Mouse (Mus musculus) spleen, postnatal 14 days (tissue): Measurements from ENCODE around the gene Rpn1.
"Not testable (repeated sequence)": the region's sequence is repeated elsewhere in the genome, so short reads cannot be mapped to it uniquely, and the experiment has no call there.

Experiments
- DNase-seq, 2 experiments: peaks; one replicate each; pipeline ENCODE4 v3.0.0; 2021 to 2022; ENCODE audit warnings: low spot score in 2 of 2

Gene Rpn1

DNA sequence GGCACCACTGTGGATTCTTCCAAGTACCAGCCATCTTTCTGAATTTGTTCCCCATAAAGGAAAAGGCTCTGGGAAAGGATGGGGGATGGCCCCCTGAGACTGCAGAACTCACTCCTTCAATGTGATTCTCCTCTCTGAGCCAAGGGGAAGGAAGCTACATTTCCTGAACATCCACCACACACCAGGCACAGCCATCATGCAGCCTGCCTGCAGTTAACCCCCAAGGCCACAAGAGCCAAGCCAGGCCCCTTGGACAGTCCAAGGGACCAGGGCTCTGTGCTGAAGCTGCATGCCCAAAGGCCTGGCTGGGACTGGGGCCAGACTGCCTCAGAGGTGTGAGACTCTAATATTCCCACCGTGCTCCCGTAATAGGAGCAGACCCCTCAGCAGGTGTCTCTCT, 37.5 kb downstream of the Rpn1 start:
- DNase-seq: no peak

DNA sequence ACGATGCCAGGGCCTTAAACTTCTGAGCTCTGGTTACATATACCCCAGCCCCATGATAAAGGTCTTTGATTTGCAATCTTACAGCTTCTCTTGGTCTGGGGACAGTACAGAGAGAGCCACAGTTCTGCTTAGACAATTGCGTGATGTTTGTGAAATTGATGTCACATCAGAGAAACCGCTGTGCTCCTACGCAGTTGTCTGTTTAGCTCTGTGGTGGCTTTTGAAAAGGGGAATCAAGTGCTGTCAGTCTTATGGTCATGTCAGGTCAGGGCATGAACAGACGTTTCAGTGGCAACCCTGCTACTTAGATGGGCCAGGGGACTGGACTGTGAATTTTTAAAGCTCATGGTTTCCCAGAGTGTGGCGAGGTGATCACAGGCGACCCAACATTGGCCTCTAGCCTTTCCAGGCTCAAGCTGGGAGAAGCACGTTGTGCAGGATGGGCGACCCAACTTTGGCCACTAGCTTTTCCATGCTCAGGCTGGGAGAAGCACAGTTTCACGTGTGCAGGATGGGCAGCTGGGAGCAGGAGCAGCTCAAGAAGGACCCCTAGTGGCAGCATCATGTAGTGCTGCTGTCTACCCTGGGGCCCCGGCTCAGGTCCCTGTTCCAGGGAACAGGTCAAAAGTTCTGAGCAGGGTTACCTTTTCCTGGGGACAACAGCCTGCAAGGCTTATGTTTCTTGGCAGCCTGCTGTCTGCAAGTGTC, 39.0 kb downstream of the Rpn1 start:
- DNase-seq: peak in 1 of 2 experiments; percentile 20

DNA sequence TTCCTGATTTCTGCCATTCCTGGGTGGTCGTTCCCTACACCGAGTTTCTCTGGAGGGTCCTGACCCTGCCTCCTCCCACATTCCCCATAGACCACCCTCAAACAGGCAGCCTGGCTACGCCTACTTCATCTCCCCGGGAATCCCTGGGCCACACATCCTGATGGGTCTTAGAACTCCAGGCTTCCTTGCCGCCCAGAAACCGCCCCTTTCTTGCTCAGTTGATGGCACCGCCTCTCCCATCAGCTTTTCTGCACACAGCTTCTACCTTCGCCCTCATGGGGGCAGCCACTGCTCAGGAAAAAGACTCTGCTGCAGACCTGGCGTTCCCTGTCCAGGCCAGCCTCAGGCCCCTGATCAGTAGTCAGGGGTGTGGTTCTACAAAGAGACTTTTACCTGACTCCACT, 39.6 kb downstream of the Rpn1 start:
- DNase-seq: no peak

DNA sequence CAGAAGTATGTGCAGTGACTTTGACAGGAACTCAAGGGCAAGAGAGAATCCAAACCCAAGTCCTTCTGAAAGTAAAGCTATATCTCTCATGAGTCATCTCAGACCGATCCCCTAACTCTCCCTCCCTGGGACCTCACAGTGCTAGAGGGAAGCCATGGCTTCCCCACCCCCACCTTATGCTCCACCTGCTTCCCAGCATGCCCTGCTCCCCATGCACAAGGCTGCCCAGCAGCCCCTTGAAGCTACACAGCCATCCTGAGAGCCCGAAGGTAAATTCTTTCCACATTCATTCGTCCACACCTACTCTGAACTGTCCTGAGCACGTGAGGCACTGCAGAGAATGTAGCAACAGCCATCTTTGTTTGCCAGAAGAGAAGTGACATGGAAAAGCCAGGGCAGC, 40.3 kb downstream of the Rpn1 start:
- no peak for DNase-seq

DNA sequence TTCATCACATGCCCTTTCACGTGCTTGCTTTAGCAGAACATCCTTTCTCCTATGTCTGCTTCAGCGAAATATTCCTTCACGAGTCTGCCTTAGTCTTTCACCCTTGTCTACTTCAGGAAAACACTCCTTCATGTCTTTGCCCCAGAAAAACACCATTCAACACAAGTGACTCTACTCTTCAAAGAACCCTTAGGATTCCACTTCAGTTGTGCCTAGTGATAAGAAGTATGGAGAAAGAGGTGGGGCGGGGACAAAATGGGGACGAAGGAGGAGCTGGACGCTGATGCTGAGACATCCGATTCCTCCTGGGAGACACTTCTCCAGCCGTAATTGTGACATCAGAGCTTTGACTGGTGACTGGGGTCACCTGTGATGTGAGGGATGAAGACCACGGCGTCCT, 41.5 kb downstream of the Rpn1 start:
- not testable (repeated sequence) for DNase-seq

DNA sequence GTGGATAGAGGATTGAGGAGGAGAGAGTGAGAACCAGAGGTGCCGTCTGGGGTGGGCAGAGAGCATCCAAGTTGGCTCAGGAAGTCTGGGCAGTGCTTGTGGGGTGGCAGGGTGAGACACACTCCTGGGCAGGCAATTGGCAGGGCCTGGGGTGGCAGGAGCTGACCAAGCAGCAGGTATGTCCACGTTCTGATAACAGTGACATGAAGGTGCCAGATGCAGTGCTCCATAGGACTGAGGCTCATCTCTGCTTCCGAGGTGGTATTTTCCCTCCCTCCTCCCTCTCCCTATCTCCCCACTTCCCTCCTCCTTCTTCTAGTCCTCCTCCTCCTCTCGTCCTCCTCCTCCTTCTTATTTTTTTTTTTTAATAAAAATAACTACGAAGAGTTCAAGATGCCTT, 47.2 kb downstream of the Rpn1 start:
- DNase-seq: no peak

DNA sequence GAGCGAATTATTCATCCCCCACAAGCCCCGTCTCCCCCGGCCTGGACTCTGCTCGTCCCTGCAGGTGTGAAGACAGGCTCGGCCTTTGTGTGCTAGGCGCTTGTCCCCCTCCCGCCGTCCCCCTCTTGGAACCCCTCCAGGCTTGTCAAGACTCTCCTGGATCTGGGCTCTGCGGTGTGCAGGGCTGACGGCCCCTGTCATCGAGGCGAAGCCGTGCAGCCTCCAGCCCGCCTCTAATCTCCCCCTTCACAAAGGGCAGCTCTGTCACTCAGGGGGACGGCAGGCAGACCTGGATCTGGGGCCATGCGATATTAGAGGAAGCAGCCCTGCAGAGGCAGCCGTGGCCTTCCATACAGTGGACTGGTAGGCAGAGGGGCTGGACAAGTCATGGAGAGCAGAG, 47.8 kb downstream of the Rpn1 start:
- no peak for DNase-seq

DNA sequence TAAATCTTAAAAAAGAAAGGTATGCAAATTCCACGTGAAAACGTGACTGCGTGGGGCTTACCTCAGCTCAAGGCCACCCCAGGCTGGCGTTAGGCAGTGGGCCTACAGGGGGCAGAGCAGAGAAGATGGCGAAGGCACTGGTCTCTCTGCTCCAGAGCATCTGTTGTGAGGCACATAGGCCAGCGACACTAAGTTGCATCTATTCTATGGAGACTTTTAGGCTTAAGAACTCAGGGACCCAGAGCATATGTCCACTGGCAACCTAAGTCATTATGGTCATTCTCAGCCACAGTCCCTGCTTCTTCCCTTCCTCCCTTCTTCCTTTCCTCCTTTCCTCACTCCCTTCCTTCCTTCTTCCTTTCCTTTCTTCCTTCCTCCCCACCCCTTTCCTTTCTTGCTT, 48.8 kb downstream of the Rpn1 start:
- no peak for DNase-seq

DNA sequence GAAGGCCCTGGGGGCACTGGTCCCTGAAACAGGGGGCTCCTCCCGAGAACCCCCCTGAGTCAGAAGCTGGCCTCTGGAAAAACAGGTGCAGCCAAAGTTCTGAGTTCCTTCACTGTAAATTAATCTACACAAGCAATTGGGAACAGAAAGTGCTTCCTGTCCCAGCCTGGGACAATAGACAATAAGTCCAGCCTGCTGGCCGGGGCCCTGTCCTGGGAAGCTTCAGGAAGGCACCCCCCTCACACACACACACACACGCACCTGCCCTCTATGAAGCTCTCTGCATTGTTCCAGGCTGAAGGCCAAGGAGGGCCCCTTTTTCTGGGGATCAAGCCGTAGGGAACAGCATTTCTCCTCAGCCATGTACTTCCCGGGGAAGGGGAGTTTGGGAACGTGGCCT, 49.6 kb downstream of the Rpn1 start:
- DNase-seq: no peak

DNA sequence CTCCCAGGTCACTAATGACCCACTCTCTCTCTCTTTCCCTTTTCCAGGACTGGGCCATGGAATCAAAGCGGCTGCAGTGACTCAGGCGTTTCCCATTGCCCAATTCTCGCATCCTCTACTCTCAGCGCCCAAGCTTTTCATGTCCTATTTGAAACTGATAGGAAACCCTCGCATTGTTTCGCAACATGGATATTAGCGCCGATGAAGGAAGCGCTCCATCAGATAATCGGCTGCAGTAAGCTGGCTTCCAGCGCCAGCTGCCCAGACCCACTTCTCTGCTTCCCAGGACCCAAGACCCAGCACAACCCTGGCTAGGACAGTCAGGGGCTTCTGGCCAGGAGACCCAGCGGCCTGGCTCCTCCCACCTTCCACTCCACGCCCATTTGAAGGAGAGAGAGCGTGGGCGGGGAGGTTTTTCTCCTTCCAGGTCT, 51.9 kb downstream of the Rpn1 start:
- no peak for DNase-seq

DNA sequence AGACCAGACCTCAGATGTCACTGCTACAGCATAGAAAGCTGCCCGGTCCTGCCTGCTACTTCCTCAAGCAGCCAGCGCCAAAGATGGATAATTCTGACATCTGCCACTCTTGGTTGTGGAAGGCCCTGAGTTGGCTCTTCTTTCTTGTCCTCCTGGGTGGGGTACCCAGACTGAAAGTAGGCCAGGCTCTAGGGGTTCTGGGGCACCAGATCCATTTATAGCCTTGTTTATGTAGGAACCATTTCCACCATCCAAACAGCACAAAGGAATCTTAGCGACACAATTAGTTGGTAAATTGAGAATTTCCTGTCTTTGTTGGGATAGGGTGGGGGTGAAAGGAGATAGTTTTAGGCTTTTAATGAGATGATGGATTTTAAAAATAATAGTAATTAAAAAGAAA, 54.2 kb downstream of the Rpn1 start:
- DNase-seq: no peak

DNA sequence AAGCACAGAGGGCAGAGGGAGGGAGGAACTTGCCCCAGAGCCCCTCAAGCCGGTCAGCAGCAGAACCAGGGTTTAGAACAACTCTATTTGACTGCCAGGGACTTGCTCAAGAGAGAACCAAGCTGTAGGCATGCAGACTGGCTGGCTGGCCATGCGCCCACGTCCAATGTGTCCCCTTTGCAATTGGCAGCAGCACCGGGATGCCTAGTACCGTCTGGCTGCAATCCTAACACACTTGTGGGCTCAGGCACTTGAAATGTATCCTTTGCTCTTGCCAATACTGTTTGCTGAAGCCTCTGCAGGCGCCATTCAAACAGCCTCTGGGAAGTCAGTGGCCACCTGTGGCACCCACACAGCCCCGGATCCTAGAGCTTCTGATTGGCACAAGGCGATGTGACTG, 56.0 kb downstream of the Rpn1 start:
- no peak for DNase-seq

DNA sequence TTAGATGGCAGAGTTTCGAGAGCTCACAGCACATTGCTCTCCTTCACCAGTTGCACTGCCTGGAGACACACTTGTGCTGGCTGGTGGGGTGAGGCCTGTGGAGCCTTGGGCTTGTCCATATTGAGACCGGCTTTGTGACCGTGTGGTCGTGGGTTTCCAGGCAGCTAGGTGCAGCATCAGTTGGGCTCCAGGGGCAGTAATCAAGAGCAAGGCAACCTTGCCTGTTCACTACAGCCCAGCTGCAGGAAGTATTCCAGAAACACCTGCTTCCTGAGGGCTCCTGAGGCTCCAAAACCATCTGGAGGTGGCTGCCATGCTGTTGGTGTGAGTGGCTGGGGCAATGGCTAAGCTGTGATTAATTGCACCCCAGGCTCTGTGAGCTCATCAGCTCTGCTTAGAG, 61.5 kb downstream of the Rpn1 start:
- no peak for DNase-seq

DNA sequence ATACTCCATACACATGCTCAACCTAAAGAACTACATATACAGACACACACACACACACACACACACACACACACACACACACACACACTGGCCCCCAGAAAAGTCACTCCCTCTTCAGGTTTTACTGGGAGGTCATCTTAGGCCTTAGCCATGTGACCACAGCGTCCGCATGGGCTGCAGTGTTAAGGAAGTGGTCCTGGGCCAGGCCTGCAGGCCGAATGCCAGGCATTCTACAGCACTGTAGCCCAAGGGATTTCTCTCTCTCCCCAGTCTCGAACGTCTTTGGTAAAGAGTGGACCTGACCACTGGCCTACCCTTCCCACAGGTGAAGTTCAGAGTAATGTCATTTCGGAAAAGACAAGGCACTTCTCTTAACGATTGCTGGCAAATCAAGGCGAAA, 62.3 kb downstream of the Rpn1 start:
- no peak for DNase-seq

DNA sequence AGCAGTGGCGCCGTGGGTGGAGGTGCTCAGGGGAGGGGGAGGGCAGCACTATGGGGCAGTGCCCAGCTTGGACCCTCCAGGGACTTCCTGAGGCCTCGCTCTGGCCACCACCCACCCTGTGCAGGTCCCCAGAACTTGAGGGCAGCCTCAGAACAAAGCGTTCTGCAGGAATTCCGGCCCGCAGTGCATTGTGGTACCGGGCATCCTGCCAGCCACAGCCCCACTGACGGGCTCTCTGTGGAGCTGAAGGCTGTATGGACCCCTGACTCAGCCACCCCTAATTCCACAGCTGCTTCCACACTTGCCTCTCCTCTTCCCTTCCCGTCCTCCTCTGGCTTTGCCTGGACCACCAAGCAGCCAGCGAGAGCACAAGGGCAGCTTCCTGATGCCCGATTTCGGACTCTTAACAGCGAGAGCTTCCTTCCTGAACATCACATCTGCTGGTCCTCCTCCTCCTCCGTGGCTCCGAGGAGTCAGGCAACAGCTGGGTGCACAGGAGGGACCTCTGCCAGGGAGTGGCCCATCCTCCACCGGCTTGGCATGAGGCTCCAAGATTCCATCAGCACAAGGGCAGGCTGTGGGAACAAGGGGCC, 63.2 kb downstream of the Rpn1 start:
- DNase-seq: no peak

DNA sequence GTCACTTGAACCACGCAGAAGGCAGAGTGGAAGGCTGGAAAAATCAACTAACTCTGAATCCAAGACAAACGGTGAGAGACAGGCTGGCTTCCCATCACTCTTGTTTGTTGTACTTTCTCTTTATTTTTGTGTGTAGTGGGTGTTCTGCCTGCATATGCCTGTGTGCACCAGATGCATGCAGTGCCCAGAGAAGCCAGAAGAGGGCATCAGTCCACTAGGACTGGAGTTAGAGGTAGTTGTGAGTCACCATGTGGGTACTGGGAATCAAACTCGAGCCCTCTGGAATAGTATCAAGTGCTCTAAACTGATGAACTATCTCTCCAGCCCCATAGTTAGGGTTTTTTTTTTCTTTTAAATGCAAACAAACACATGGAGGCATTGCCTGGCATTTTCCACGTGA, 67.1 kb downstream of the Rpn1 start:
- no peak for DNase-seq

DNA sequence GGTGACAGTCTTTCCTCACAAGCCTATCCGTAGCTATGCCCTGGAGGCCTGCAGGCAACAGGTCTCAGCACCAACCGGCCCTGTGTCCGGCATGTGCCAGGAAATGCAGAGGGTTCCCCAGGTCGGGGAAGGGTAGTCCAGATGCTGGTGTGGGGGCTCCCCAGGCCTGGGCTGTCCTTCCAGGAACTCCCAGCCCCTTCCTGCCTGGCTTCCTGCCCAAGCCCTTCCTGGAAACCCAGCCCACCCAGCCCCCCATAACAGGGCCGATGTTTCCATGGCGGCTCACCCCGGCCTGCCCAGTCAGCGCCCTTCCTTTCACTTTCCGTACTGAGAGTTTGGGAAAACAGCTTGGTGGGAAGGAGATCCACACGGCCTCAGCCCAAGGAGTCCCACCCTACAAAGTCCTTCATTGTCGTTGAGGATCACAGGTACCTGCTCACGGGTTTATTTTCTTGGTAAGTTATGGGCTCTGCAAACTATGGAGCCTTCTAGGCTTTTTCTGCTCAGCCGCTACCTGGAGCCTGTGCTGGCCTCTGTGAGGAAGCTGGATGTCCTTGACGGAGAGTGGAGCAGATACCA, 67.9 kb downstream of the Rpn1 start:
- no peak for DNase-seq

DNA sequence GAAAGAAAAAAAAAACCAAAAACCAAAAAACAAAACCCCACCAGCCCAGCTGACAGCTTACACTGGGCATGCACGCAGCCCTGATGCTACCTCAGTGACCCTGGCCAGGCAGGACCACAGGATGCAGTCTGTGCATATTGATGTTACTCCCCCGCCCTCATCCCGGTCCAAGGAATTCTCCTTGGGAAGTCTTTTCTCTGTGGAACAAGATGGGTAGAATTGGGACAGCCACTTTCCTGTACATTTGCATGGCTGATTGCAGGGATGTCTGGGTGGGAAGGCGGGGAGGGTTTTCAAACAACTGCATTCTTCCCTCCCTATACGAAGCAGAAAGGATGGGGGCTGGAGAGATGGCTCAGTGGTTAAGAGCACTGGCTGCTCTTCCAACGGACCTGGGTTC, 68.7 kb downstream of the Rpn1 start:
- DNase-seq: no peak
